ENCODE assay signal across 20 mouse cellular contexts in genomic region chr19:18747379-18747778, GRCm38 (mm10). TPM values are rescaled to one million over a fixed set of nuclear protein-coding genes. Genes with fewer than 3 reads are reported as not detected.
DNase-seq lines count a peak whose midpoint lies in the region; TF ChIP-seq lines count a peak whose summit lies in the region.
"Had no signal": no experiment of that assay in that cellular context is flagged by ENCODE, and none has a peak within 500 bp of the region (broad histone marks: within the 10 kb centered on the region; RNA-seq: fewer than 3 reads in every experiment).

No protein-coding gene starts in this region.

- H3K4me1 ChIP-seq in embryonic fibroblast, embryonic 13.5 days (ENCODE audit: control insufficient read depth, insufficient read depth, low read length) = peaks cover 7% of the 10 kb centered on the region; the same call in 1 of the 2 replicates

- H3K4me3 ChIP-seq in embryonic fibroblast, embryonic 13.5 days (ENCODE audit: insufficient read depth, low read length) = no peak overlapping the region
- H3K4me3 ChIP-seq: embryonic facial prominence, embryonic 15.5 days; forebrain, embryonic 15.5 days; heart, embryonic 13.5 days; hindbrain, embryonic 15.5 days had no signal

- H3K27ac ChIP-seq in embryonic fibroblast, embryonic 13.5 days (ENCODE audit: insufficient read depth, low read length) = peak overlapping the region; percentile 80
- H3K27ac ChIP-seq: embryonic facial prominence, embryonic 15.5 days; forebrain, embryonic 15.5 days; heart, embryonic 13.5 days; hindbrain, embryonic 15.5 days had no signal

- TF ChIP-seq POLR2A in embryonic fibroblast, embryonic 13.5 days (IDR thresholded peaks at IDR 0.05; ENCODE audit: low read depth, low read length) = no peak

- DNase-seq in 3134 (ENCODE audit: extremely low read depth, insufficient read length, low spot score) = peak; percentile 23
- peak; percentile 42 for DNase-seq in CD4-positive, CD25-positive, alpha-beta regulatory T cell, adult 2 months (ENCODE audit: low read depth, low spot score)
- peak; percentile 6 for DNase-seq in naive thymus-derived CD4-positive, alpha-beta T cell, adult 2 months (ENCODE audit: low read depth)
- no peak for DNase-seq in cerebellum, postnatal 25 days
- DNase-seq in cerebellum, adult 11-12 months = no peak
- DNase-seq in ovary, postnatal 14 days (ENCODE audit: low spot score) = no peak
- DNase-seq: adrenal gland, postnatal 10 days; cerebellum, adult 18-20 months; cerebellum, adult 9-11 months; embryo, embryonic 11 days; gastrocnemius, postnatal 36 days; heart, adult 11 months; heart, postnatal 36 days; kidney, adult 11 months had no signal

- TF ChIP-seq CTCF in embryonic fibroblast, embryonic 13.5 days (IDR thresholded peaks at IDR 0.05; ENCODE audit: borderline replicate concordance, insufficient read depth, low read length) = no peak

RNA-seq across cellular contexts. Expression of gene Trpm6, which starts 2.4 kb away (rescaled TPM):
- 0.50 and 0.74 TPM in 2 replicates for polyA plus RNA-seq in embryonic fibroblast, embryonic 13.5 days (2011; ENCODE audit: insufficient read length, low read depth, missing spikeins)
- polyA plus RNA-seq: G1E had no signal

RNA-seq across cellular contexts. Expression of gene D030056L22Rik, which starts 34.4 kb away (rescaled TPM):
- 18.3 and 19.3 TPM in 2 replicates for polyA plus RNA-seq in embryonic fibroblast, embryonic 13.5 days (2011; ENCODE audit: insufficient read length, low read depth, missing spikeins)

Comparison
In these comparisons a context has a peak if more than half of its experiments do, and no peak if none do; other contexts are left out.
1. DNase-seq: peak in 3134 (single experiment), CD4-positive, CD25-positive, alpha-beta regulatory T cell, adult 2 months (single experiment) and naive thymus-derived CD4-positive, alpha-beta T cell, adult 2 months (single experiment); none in cerebellum, postnatal 25 days (0 of 2), cerebellum, adult 11-12 months (single experiment) and ovary, postnatal 14 days (single experiment).